24 mouse cellular contexts compared by ENCODE assay signal in genomic region chr13:25218394-25218793, GRCm38 (mm10). TPM values are rescaled to one million over a fixed set of nuclear protein-coding genes. Genes with fewer than 3 reads are reported as not detected.
DNase-seq lines count a peak whose midpoint lies in the region; ATAC-seq and TF ChIP-seq lines count a peak whose summit lies in the region.
"Had no signal": no experiment of that assay in that cellular context is flagged by ENCODE, and none has a peak within 500 bp of the region (broad histone marks: within the 10 kb centered on the region; RNA-seq: fewer than 3 reads in every experiment).

No protein-coding gene starts in this region.

- no peak for TF ChIP-seq CTCF in CH12.LX (conservative IDR thresholded peaks at IDR 0.05 in 1 of 2, IDR thresholded peaks at IDR 0.05 in 1 of 2; ENCODE audit: low read depth in 2 of 2, low read length in 2 of 2)

- H3K27me3 ChIP-seq in CH12.LX (replicated peaks): no peaks in the 10 kb centered on the region
- H3K27me3 ChIP-seq: embryonic facial prominence, embryonic 12.5 days; forebrain, embryonic 13.5 days; forebrain, embryonic 15.5 days had no signal

- H3K27ac ChIP-seq in CH12.LX (ENCODE audit: insufficient read depth, low read depth): no peak overlapping the region
- H3K27ac ChIP-seq: embryonic facial prominence, embryonic 10.5 days; embryonic facial prominence, embryonic 12.5 days; forebrain, embryonic 13.5 days; forebrain, embryonic 15.5 days had no signal

- H3K9me3 ChIP-seq in CH12.LX (replicated peaks; ENCODE audit: low read length): peaks cover 4% of the 10 kb centered on the region
- H3K9me3 ChIP-seq: embryonic facial prominence, embryonic 10.5 days; embryonic facial prominence, embryonic 12.5 days; forebrain, embryonic 13.5 days; forebrain, embryonic 15.5 days had no signal

- no peaks in the 10 kb centered on the region for H3K36me3 ChIP-seq in CH12.LX (replicated peaks in 1 of 2; ENCODE audit: control insufficient read depth in 1 of 2, insufficient read depth in 1 of 2, low read length in 1 of 2)
- H3K36me3 ChIP-seq: embryonic facial prominence, embryonic 10.5 days; embryonic facial prominence, embryonic 12.5 days; forebrain, embryonic 15.5 days had no signal

- no peak for TF ChIP-seq RAD21 in CH12.LX (IDR thresholded peaks at IDR 0.05; ENCODE audit: low read depth, low read length)

- H3K4me2 ChIP-seq in CH12.LX (ENCODE audit: insufficient read depth, low read depth, poor library complexity, severe bottlenecking): no peak overlapping the region
- H3K4me2 ChIP-seq: embryonic facial prominence, embryonic 12.5 days; forebrain, embryonic 13.5 days; forebrain, embryonic 15.5 days had no signal

- peak; percentile 48; the same call in 1 of the 2 replicates for ATAC-seq in megakaryocyte progenitor cell, adult 5-6 weeks (replicated peaks; ENCODE audit: poor library complexity)
- no peak for ATAC-seq in megakaryocyte, adult 5-6 weeks (ENCODE audit: poor library complexity, severe bottlenecking)
- ATAC-seq: CD4-positive, CD25-positive, alpha-beta regulatory T cell, adult 4 months; forebrain, embryonic 13.5 days; forebrain, embryonic 15.5 days; forebrain, postnatal 0 days had no signal

- peaks cover 0 to 6% of the 10 kb centered on the region in 2 experiments; a peak in 1 of 4 replicates for H3K4me1 ChIP-seq in CH12.LX (ENCODE audit: control insufficient read depth in 1 of 2, insufficient read depth in 2 of 2)
- H3K4me1 ChIP-seq: embryonic facial prominence, embryonic 10.5 days; embryonic facial prominence, embryonic 12.5 days; forebrain, embryonic 13.5 days; forebrain, embryonic 15.5 days had no signal

- dilution Hi-C loops in CH12.LX (cut with MboI; ENCODE audit: extremely low pct_ligation_motif_present, extremely low pct_unique_long_range_greater_than_20kb, low sequenced_read_pairs): no loop called here

- H3K4me3 ChIP-seq in CH12.LX (replicated peaks in 1 of 3; ENCODE audit: low read depth in 2 of 3, low read length in 2 of 3, poor library complexity in 1 of 3): no peak overlapping the region
- H3K4me3 ChIP-seq: embryonic facial prominence, embryonic 10.5 days; embryonic facial prominence, embryonic 12.5 days; forebrain, embryonic 13.5 days; forebrain, embryonic 15.5 days had no signal

- intact Hi-C loops in heart, postnatal 14 days (cut with DNase I): no loop called here

- H3K9ac ChIP-seq in CH12.LX (ENCODE audit: insufficient read depth, low read depth): no peak overlapping the region
- H3K9ac ChIP-seq: embryonic facial prominence, embryonic 12.5 days; forebrain, embryonic 13.5 days; forebrain, embryonic 15.5 days; forebrain, postnatal 0 days had no signal

- H3K79me2 ChIP-seq in CH12.LX (replicated peaks; ENCODE audit: control insufficient read depth, extremely low read depth, insufficient read depth, poor library complexity, severe bottlenecking): no peaks in the 10 kb centered on the region

- in situ Hi-C loops in CH12.LX (cut with MboI; ENCODE audit: low pct_ligation_motif_present, low pct_unique_long_range_greater_than_20kb, low sequenced_read_pairs): no loop called here

- TF ChIP-seq POLR2A in CH12.LX (IDR thresholded peaks at IDR 0.05; ENCODE audit: low read depth, low read length): no peak

- no peak for TF ChIP-seq EP300 in CH12.LX (IDR thresholded peaks at IDR 0.05; ENCODE audit: low read length)

- peak; percentile 41 for DNase-seq in heart, adult 11 months
- no peak for DNase-seq in heart, postnatal 14 days
- DNase-seq in CH12.LX (ENCODE audit: extremely low read depth) (peak; percentile 51), MEL-GATA-1-ER (ENCODE audit: extremely low read depth, low read depth) (peak; percentile 0)
- DNase-seq in layer of hippocampus, postnatal 14 days (ENCODE audit: low spot score in 2 of 2): no peak
- no peak for DNase-seq in kidney, postnatal 10 days
- DNase-seq: adrenal gland, adult 2 months; adrenal gland, postnatal 10 days; adrenal gland, postnatal 25 days; B cell, adult 2 months; cerebellum, adult 11 months; cerebellum, adult 18-20 months; cerebellum, adult 8-10 months; cerebellum, adult 9-11 months; cerebellum, postnatal 14 days; cerebellum, postnatal 36 days; forebrain, postnatal 0 days had no signal

TF ChIP-seq in CH12.LX, 34 proteins besides CTCF, POLR2A, EP300 and RAD21:
- no peak for TF ChIP-seq CHD2 (IDR thresholded peaks at IDR 0.05; ENCODE audit: low read length)
- no peak for TF ChIP-seq CHD1 (IDR thresholded peaks at IDR 0.05; ENCODE audit: low read depth, low read length)
- TF ChIP-seq ZNF384 (IDR thresholded peaks at IDR 0.05; ENCODE audit: low read depth, low read length): no peak
- TF ChIP-seq IRF4 (IDR thresholded peaks at IDR 0.05; ENCODE audit: low read depth, low read length): no peak
- no peak for TF ChIP-seq ZKSCAN1 (IDR thresholded peaks at IDR 0.05; ENCODE audit: borderline replicate concordance, low read depth, low read length)
- TF ChIP-seq RCOR1 (conservative IDR thresholded peaks at IDR 0.05; ENCODE audit: low read depth, low read length): no peak
- no peak for TF ChIP-seq GABPA (IDR thresholded peaks at IDR 0.05; ENCODE audit: insufficient replicate concordance, low read depth, low read length)

RNA-seq across cellular contexts. Expression of gene Nrsn1, which starts 51.9 kb away (rescaled TPM):
- total RNA-seq in heart, postnatal 14 days (2021): under 1 TPM in 1 of 2 experiments, not detected in 1; 0.29 TPM
- total RNA-seq in CH12.LX (2012; rRNA removed): not detected in 2 replicates
- not detected in 2 replicates for total RNA-seq in CH12.LX (2014; rRNA removed)
- polyA plus RNA-seq in CH12.LX (2012; ENCODE audit: insufficient read length, low read depth): not detected in 2 replicates
- total RNA-seq in megakaryocyte progenitor cell, adult 5-6 weeks (2015): not detected in 2 replicates
- not detected in 2 replicates for total RNA-seq in megakaryocyte progenitor cell, adult 5-6 weeks (2017)
- 100 to 1,000 TPM; 184 to 215 TPM for total RNA-seq in layer of hippocampus, postnatal 14 days (2021)
- total RNA-seq in megakaryocyte, adult 5-6 weeks (2015): not detected in 2 replicates
- not detected in 2 replicates for total RNA-seq in megakaryocyte, adult 5-6 weeks (2017)
- polyA plus RNA-seq: CD4-positive, CD25-positive, alpha-beta regulatory T cell, adult 4 months had no signal

Comparison
In these comparisons a context has a peak if more than half of its experiments do, and no peak if none do; other contexts are left out.
1. DNase-seq: peak in heart, adult 11 months (single experiment), CH12.LX (single experiment) and MEL-GATA-1-ER (single experiment); none in heart, postnatal 14 days (0 of 2), layer of hippocampus, postnatal 14 days (0 of 2) and kidney, postnatal 10 days (single experiment).
2. RNA of gene Nrsn1, which starts 51.9 kb away (total RNA-seq): 184 to 215 TPM in layer of hippocampus, postnatal 14 days; 0.29 TPM in heart, postnatal 14 days, not detected in CH12.LX, not detected in megakaryocyte progenitor cell, adult 5-6 weeks and not detected in megakaryocyte, adult 5-6 weeks; every median in the first group is over 100 times any median in the second.